Mouse (Mus musculus) kidney, adult 2 months (tissue): ENCODE results near the gene Cdt1. TPM values are rescaled to one million over a fixed set of nuclear protein-coding genes. Genes with fewer than 3 reads are reported as not detected.

Experiments used
- DNase-seq: peaks from one replicate; pipeline ENCODE4 v3.0.0; 2021
- H3K27ac ChIP-seq: fragments of 200-500 bp; 2 replicates; pipeline ENCODE4 v1.5.1; 2012; ENCODE audit warnings: low read depth, low read length, control low read depth, inconsistent platforms; ENCODE audit not compliant: insufficient read depth
- H3K27me3 ChIP-seq: fragments of 200-500 bp; replicated peaks from 2 replicates; pipeline ENCODE4 v1.6.1; 2012; ENCODE audit warnings: mild to moderate bottlenecking, moderate library complexity, low read length, inconsistent platforms; ENCODE audit not compliant: control insufficient read depth, insufficient read depth
- H3K36me3 ChIP-seq: fragments of 200-500 bp; 2 replicates; pipeline ENCODE4 v1.6.1; 2012; ENCODE audit warnings: mild to moderate bottlenecking, moderate library complexity, low read length, inconsistent platforms; ENCODE audit not compliant: control insufficient read depth, insufficient read depth
- H3K4me1 ChIP-seq: fragments of 200-500 bp; 2 replicates; pipeline ENCODE4 v1.6.1; 2011; ENCODE audit warnings: low read length; ENCODE audit not compliant: control insufficient read depth, insufficient read depth
- H3K4me3 ChIP-seq: fragments of 200-500 bp; 2 replicates; pipeline ENCODE4 v1.5.1; 2011; ENCODE audit warnings: mild to moderate bottlenecking, low read depth, low read length, control low read depth; ENCODE audit not compliant: insufficient read depth
- CTCF ChIP-seq: fragments of 200-500 bp; conservative IDR thresholded peaks from 2 replicates; pipeline ENCODE4 v1.5.1; 2011; ENCODE audit warnings: low read depth, mild to moderate bottlenecking, control low read depth, low read length, moderate library complexity, mixed read lengths; ENCODE audit not compliant: insufficient read depth, insufficient read length
- POLR2A ChIP-seq: fragments of 200-500 bp; IDR thresholded peaks from one replicate; pipeline ENCODE4 v1.6.1; 2011; ENCODE audit warnings: low read depth, low read length, control low read depth
- WGBS: fragments of 180-500 bp; shearing (Covaris S2); methylation state at CpG from one replicate; pipeline ENCODE4 v1.1.7; 2018; 5-methylcytosine and 5-hydroxymethylcytosine counted together
- polyA plus RNA-seq: library from polyadenylated mRNA; depleted of rRNA; stranded (reverse); fragments of >200 nt; gene quantifications from 2 replicates; pipeline ENCODE4 v1.2.3, GENCODE M21; 2012; rRNA removed

Cdt1 gene
- polyA plus RNA-seq, 1 experiment = 7.1 TPM

DNA sequence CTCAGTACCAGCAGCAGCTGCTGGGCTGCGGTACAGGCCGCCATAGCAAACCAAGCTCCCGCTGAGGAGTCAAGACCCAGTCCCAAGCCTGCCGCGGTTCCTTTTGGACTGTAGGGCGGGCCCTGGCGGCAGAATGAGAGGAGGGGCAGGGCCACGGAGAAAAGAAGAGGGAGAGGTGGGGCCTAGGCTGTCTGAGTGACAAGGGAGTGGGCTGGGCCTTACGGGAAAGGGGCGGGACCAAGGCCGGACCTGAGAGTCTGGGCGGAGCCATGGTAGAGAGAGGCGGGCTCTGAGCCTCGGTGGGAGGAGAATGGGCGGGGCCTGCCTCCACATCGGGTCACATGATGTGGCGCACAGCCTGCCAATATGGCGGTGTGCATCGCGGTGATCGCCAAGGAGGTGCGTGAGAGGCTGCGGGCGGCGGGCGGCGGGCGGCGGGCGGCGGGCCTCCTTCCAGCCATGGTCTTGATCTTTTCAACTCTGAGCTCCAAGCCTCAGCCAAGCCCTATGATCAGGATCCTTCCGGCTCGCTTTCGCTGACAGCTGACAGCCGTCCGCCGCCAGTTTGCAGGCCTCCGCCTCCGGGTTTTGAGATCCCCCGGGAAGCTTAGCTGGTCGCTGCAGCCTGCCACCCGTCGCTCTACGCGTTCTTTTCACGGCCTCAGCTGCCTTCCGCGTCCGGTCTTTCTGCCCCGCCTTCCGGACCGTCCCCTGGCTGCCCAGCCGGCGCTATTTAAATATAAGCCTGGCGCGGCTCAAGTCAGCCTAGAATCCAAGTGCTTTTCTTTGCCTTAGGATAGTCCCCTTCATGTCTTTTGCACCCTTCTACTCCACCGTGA lies 43.7 kb downstream of the Cdt1 start, which contains the start of the genes Galns and Trappc2l:
Gene Galns, minus strand, starts transcription at position 169 of the 839 bp plus-strand sequence.
Gene Trappc2l, plus strand, starts transcription at position 346 of the 839 bp plus-strand sequence.
- Histone ChIP-seq H3K36me3 (no peaks in the 10 kb centered on the region), H3K4me3 (peak within 1 kb of the TSS; percentile 77), H3K27me3 (no peaks in the 10 kb centered on the region), H3K4me1 (peaks cover 19% of the 10 kb centered on the region), H3K27ac (peak within 1 kb of the TSS; percentile 66)
- peak; percentile 98 for DNase-seq
- under 1% methylated on average over 57 of the region's 57 CpGs for WGBS
- TF ChIP-seq POLR2A (peak; percentile 43), CTCF (peak; percentile 35; the same call in 1 of the 2 replicates)

DNA sequence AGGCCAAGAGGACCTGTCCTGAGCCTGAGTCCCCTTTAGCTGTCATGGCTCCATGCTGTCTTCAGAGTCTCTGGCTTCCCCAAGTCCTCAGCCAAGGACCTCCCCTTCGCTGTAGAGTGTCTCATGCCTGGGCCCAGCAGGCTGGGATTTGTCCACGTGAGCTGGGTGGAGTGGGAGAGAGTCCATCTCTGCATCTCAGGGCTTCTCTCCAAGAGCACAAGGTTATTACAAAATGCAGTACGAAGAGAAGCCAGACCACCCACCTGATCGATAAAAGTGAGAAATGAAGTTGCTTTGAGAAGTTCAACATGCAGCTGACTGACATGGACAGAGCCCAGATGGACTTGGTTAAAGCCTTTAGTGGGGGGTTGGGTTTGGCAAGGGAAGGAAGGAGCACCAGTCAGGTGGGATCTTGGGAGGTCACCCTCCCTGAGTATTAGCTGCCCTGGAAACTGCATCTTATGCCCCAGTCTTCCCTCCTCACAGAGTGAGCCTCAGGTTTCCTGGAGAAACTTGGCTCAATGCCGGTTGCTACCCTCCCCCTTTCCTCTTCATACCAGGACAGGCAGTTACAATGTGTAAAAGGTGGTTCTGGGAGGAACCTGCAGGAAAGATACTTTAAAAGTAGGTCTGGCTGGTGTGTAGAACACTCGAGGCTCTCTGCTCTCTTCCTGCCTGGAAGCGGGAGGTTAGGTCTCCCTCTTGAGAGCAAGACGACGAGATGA lies 48.5 kb downstream of the Cdt1 start:
- Histone ChIP-seq H3K27ac (no peak overlapping the region), H3K4me1 (peaks cover 10% of the 10 kb centered on the region; the same call in 1 of the 2 replicates), H3K36me3 (no peaks in the 10 kb centered on the region), H3K4me3 (no peak overlapping the region), H3K27me3 (no peaks in the 10 kb centered on the region)
- no peak for TF ChIP-seq CTCF
- TF ChIP-seq POLR2A = no peak
- DNase-seq = no peak
- WGBS = 64% methylated on average over 9 of the region's 9 CpGs

GRCm38 (mm10) chr8:122617947-122618546 lies 50.2 kb downstream of the Cdt1 start:
- 29% methylated on average over 6 of the region's 7 CpGs for WGBS
- peak; percentile 73 for TF ChIP-seq CTCF
- no peak for TF ChIP-seq POLR2A
- H3K27ac ChIP-seq = no peak overlapping the region
- no peaks in the 10 kb centered on the region for H3K36me3 ChIP-seq
- peaks cover 3% of the 10 kb centered on the region; the same call in 1 of the 2 replicates for H3K4me1 ChIP-seq
- no peaks in the 10 kb centered on the region for H3K27me3 ChIP-seq
- H3K4me3 ChIP-seq = no peak overlapping the region
- DNase-seq = peak; percentile 85

GRCm38 (mm10) chr8:122618660-122619378 lies 51.0 kb downstream of the Cdt1 start:
- H3K4me1 ChIP-seq = peaks cover 3% of the 10 kb centered on the region; the same call in 1 of the 2 replicates
- H3K27me3 ChIP-seq = no peaks in the 10 kb centered on the region
- whole genome bisulfite sequencing = 77% methylated on average over 6 of the region's 6 CpGs
- no peak overlapping the region for H3K4me3 ChIP-seq
- DNase-seq = no peak
- no peak overlapping the region for H3K27ac ChIP-seq
- no peaks in the 10 kb centered on the region for H3K36me3 ChIP-seq
- no peak for TF ChIP-seq POLR2A
- no peak for TF ChIP-seq CTCF

DNA sequence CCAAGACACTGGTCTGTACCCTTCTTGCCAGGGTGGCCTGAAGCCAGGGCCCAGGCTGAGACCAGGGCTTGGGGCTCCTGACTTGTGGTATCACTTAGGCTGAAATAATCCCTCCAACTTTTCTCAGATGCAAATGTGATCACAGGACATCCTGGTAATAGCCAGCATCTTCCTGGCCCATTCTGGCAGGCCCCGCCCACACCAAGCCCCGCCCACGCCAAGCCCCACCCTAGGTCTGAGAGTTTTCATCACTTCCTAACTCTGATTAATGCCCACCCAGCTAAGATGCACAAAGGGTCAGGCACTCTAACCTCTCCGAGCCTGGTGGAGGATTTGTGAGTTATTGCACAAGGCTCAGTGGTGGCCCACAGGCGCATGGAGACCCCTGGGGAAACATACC lies 52.6 kb downstream of the Cdt1 start:
- WGBS = 29% methylated on average over 5 of the region's 5 CpGs
- Histone ChIP-seq H3K4me1 (peaks cover 3% of the 10 kb centered on the region; the same call in 1 of the 2 replicates), H3K27ac (no peak overlapping the region), H3K36me3 (no peaks in the 10 kb centered on the region), H3K4me3 (no peak overlapping the region), H3K27me3 (no peaks in the 10 kb centered on the region)
- no peak for DNase-seq
- TF ChIP-seq CTCF (no peak), POLR2A (no peak)

DNA sequence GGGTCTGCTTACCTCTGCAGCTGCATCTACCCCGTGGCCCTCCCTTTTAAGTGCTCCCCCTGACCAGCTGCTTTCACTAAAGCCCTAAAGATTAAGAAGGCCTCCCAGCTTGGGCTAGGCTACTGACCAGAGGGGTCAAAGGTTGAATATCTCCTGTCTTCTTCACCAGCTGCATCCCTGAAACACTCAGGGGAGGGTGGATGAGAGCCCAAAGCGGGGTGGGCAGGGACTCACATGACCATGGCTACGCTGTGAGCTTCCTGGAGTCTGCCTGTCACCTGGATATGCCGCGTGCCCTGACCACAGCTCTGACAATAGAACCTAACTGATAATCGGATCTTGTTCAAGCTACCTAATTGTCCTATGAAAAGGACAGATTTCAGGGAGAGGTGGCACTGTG lies 54.9 kb downstream of the Cdt1 start, which contains the start of gene Pabpn1l:
Gene Pabpn1l, minus strand, starts transcription at position 13 of the 400 bp plus-strand sequence.
- H3K27me3 ChIP-seq = no peaks in the 10 kb centered on the region

More for the DNA sequence above, 54.9 kb downstream of the Cdt1 start, which contains the start of gene Pabpn1l:
- TF ChIP-seq CTCF = no peak
- TF ChIP-seq POLR2A = no peak
- H3K4me1 ChIP-seq = peaks cover 13% of the 10 kb centered on the region
- no peaks in the 10 kb centered on the region for H3K36me3 ChIP-seq
- peak; percentile 54 for DNase-seq
- no peak within 1 kb of the TSS for H3K4me3 ChIP-seq
- WGBS = 58% methylated on average over 6 of the region's 6 CpGs
- H3K27ac ChIP-seq = no peak within 1 kb of the TSS

Other genes with a start within 250 kb of the Cdt1 start
- 0.05 TPM in 1 of 2 replicates, not detected in the other for gene Trhr2, start 207.3 kb upstream of the Cdt1 start, polyA plus RNA-seq
- gene Zc3h18, start 191.4 kb upstream of the Cdt1 start, polyA plus RNA-seq = 23.3 and 24.1 TPM in 2 replicates
- gene Il17c, start 146.0 kb upstream of the Cdt1 start, polyA plus RNA-seq = 0.11 TPM in 1 of 2 replicates, not detected in the other
- gene Cyba, start 135.1 kb upstream of the Cdt1 start, polyA plus RNA-seq = 1,266 and 1,342 TPM in 2 replicates
- gene Mvd, start 124.6 kb upstream of the Cdt1 start, polyA plus RNA-seq = 68.7 and 77.3 TPM in 2 replicates
- gene Snai3, start 107.3 kb upstream of the Cdt1 start, polyA plus RNA-seq = 1.6 and 1.7 TPM in 2 replicates
- 64.4 and 64.5 TPM in 2 replicates for gene Rnf166, start 92.0 kb upstream of the Cdt1 start, polyA plus RNA-seq
- 16.8 and 21.1 TPM in 2 replicates for gene Ctu2, start 91.9 kb upstream of the Cdt1 start, polyA plus RNA-seq
- 102 and 121 TPM in 2 replicates for gene Piezo1, start 16.7 kb upstream of the Cdt1 start, polyA plus RNA-seq
- 177 and 190 TPM in 2 replicates for gene Aprt, start 8.9 kb downstream of the Cdt1 start, polyA plus RNA-seq
- gene Galns, start 43.4 kb downstream of the Cdt1 start, polyA plus RNA-seq = 36.2 and 44.5 TPM in 2 replicates
- 258 and 302 TPM in 2 replicates for gene Trappc2l, start 43.6 kb downstream of the Cdt1 start, polyA plus RNA-seq
- gene Pabpn1l, start 54.7 kb downstream of the Cdt1 start, polyA plus RNA-seq = 0.11 TPM in 2 replicates
- gene Cbfa2t3, start 131.1 kb downstream of the Cdt1 start, polyA plus RNA-seq = 5.5 and 6.7 TPM in 2 replicates
- gene Acsf3, start 207.5 kb downstream of the Cdt1 start, polyA plus RNA-seq = 73.9 and 74.9 TPM in 2 replicates